ENCODE assay signal across 8 mouse cellular contexts in the genomic region with DNA sequence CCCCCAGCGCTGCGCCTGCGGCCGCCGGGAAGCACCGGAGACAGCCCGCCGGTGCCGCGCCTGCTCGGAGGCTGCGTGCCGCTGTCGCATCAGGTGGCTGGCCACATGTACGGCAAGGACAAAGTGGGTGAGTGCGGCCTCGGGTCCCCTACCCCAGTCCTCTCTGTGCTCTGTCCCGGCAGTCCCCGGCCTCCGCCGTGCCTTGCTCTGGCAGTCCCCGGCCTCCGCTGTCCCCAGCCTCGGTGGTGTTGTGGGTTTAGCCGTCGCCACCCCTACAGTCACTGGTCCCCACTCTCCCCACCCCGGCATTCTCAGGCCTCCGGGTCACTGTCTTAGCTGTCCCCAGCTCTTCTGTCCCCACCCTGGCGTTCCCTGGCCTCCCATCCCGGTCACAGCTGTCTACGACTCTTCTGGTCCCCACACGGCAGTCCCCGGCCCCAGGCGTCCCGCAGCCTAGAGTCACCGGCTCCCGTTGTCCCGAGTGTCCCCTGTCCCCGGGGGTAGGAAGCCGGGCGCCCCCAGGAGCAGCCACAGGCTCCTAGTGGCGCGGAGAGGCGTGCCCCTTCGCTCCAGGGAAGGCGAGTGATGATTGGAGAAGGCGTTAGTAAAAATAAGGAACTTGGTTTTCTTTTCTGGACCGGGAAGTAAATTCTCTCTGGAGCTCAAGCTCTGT. TPM values are rescaled to one million over a fixed set of nuclear protein-coding genes. Genes with fewer than 3 reads are reported as not detected.
A peak's percentile ranks its signal among the peaks of the same experiment; 100 is the strongest.
DNase-seq lines count a peak whose midpoint lies in the region; ATAC-seq and TF ChIP-seq lines count a peak whose summit lies in the region.

No protein-coding gene starts in this region.

- peak overlapping the region; percentile 88 for H3K9ac ChIP-seq in hindbrain, postnatal 0 days (replicated peaks; ENCODE audit: low read length)
- peak overlapping the region; percentile 95 for H3K9ac ChIP-seq in liver, embryonic 15.5 days
- H3K9ac ChIP-seq in neural tube, embryonic 14.5 days (replicated peaks; ENCODE audit: low read depth, low read length), result peak overlapping the region; percentile 78

- no peaks in the 10 kb centered on the region for H3K27me3 ChIP-seq in thymus, adult 2 months (ENCODE audit: control insufficient read depth, insufficient read depth, low read length)
- H3K27me3 ChIP-seq in hindbrain, postnatal 0 days (ENCODE audit: insufficient read depth, low read length), result no peaks in the 10 kb centered on the region
- H3K27me3 ChIP-seq in liver, embryonic 15.5 days, result no peaks in the 10 kb centered on the region
- no peaks in the 10 kb centered on the region for H3K27me3 ChIP-seq in neural tube, embryonic 14.5 days (ENCODE audit: control insufficient read depth, insufficient read depth, low read length)

- no peak; the same call in 1 of the 2 replicates for TF ChIP-seq CTCF in thymus, adult 2 months (IDR thresholded peaks at IDR 0.05; ENCODE audit: borderline replicate concordance, control insufficient read depth, extremely low read depth, insufficient read depth, low read length, poor library complexity)
- no peak for TF ChIP-seq CTCF in hindbrain, postnatal 0 days (IDR thresholded peaks at IDR 0.05; ENCODE audit: low read depth)

- no peak for TF ChIP-seq POLR2A in thymus, adult 2 months (IDR thresholded peaks at IDR 0.05; ENCODE audit: control insufficient read depth, extremely low read depth, insufficient read depth, low read length, poor library complexity)

- intact Hi-C loops in gastrocnemius, postnatal 14 days (cut with DNase I; ENCODE audit: low total_unique reads), result no loop called here

- peak overlapping the region; percentile 96 for H3K4me2 ChIP-seq in hindbrain, postnatal 0 days (ENCODE audit: low read depth, low read length)
- peak overlapping the region; percentile 98 for H3K4me2 ChIP-seq in liver, embryonic 15.5 days
- peak overlapping the region; percentile 88 for H3K4me2 ChIP-seq in neural tube, embryonic 14.5 days (ENCODE audit: low read depth, low read length)

- peak overlapping the region; percentile 68 for H3K4me3 ChIP-seq in thymus, adult 2 months (ENCODE audit: control insufficient read depth, insufficient read depth, low read length)
- H3K4me3 ChIP-seq in hindbrain, postnatal 0 days (ENCODE audit: low read length), result peak overlapping the region; percentile 75
- peak overlapping the region; percentile 92 for H3K4me3 ChIP-seq in liver, embryonic 15.5 days (replicated peaks)
- peak overlapping the region; percentile 79 for H3K4me3 ChIP-seq in neural tube, embryonic 14.5 days (ENCODE audit: low read depth, low read length)

- no peaks in the 10 kb centered on the region for H3K9me3 ChIP-seq in hindbrain, postnatal 0 days (ENCODE audit: low read length)
- no peaks in the 10 kb centered on the region for H3K9me3 ChIP-seq in liver, embryonic 15.5 days (replicated peaks)
- no peaks in the 10 kb centered on the region for H3K9me3 ChIP-seq in neural tube, embryonic 14.5 days (ENCODE audit: control insufficient read depth, low read length)

- no peaks in the 10 kb centered on the region for H3K36me3 ChIP-seq in thymus, adult 2 months (ENCODE audit: control insufficient read depth, insufficient read depth, low read length)
- no peaks in the 10 kb centered on the region for H3K36me3 ChIP-seq in hindbrain, postnatal 0 days (ENCODE audit: insufficient read depth, low read length)
- H3K36me3 ChIP-seq in liver, embryonic 15.5 days (replicated peaks), result peaks cover 12% of the 10 kb centered on the region; the same call in 1 of the 2 replicates
- no peaks in the 10 kb centered on the region for H3K36me3 ChIP-seq in neural tube, embryonic 14.5 days (ENCODE audit: control insufficient read depth, insufficient read depth, low read length)

- H3K27ac ChIP-seq in thymus, adult 2 months (ENCODE audit: control insufficient read depth, insufficient read depth, low read length), result no peak overlapping the region
- peak overlapping the region; percentile 91 for H3K27ac ChIP-seq in hindbrain, postnatal 0 days
- peak overlapping the region; percentile 93 for H3K27ac ChIP-seq in liver, embryonic 15.5 days (replicated peaks)
- H3K27ac ChIP-seq in neural tube, embryonic 14.5 days (ENCODE audit: low read depth, low read length), result peak overlapping the region; percentile 78

- peak; percentile 70 for ATAC-seq in hindbrain, postnatal 0 days
- ATAC-seq in liver, embryonic 15.5 days (ENCODE audit: insufficient read depth), result peak; percentile 19
- ATAC-seq in neural tube, embryonic 14.5 days (ENCODE audit: low read depth), result peak; percentile 58

- peaks cover 21% of the 10 kb centered on the region for H3K4me1 ChIP-seq in thymus, adult 2 months (replicated peaks; ENCODE audit: control insufficient read depth, insufficient read depth, low read length)
- peaks cover 8% of the 10 kb centered on the region for H3K4me1 ChIP-seq in hindbrain, postnatal 0 days (ENCODE audit: insufficient read depth, low read length)
- H3K4me1 ChIP-seq in liver, embryonic 15.5 days (replicated peaks), result peaks cover 60% of the 10 kb centered on the region
- peaks cover 24% of the 10 kb centered on the region for H3K4me1 ChIP-seq in neural tube, embryonic 14.5 days (ENCODE audit: control insufficient read depth, insufficient read depth, low read length)

- peak; percentile 47 for DNase-seq in thymus, adult 2 months
- no peak for DNase-seq in thymus, postnatal 36 days
- peak; percentile 34 for DNase-seq in c-Kit-positive CD71-positive TER-119-positive erythroid progenitor cells, embryonic 14.5 days (ENCODE audit: low spot score)
- peak; percentile 39 for DNase-seq in gastrocnemius, postnatal 14 days
- peak; percentile 34 for DNase-seq in hindbrain, postnatal 0 days (ENCODE audit: low spot score)
- no peak for DNase-seq in cerebellum, postnatal 10 days

- 1% methylated on average over 48 of the region's 48 CpGs for WGBS in thymus, adult 2 months
- under 1% methylated on average over 33 of the region's 48 CpGs for WGBS in hindbrain, postnatal 0 days
- WGBS in liver, embryonic 15.5 days (ENCODE audit: insufficient replicate concordance), result under 1% methylated on average over 48 of the region's 48 CpGs
- under 1% methylated on average over 32 of the region's 48 CpGs for WGBS in neural tube, embryonic 14.5 days

RNA-seq across cellular contexts. Expression of a gene that starts 0.5 kb away (rescaled TPM):
- 9.8 and 14.4 TPM in 2 replicates for polyA plus RNA-seq in thymus, adult 2 months (2012; rRNA removed)
- 10 to 100 TPM; 10.8 to 11.8 TPM for total RNA-seq in gastrocnemius, postnatal 14 days (2021)
- total RNA-seq in hindbrain, postnatal 0 days (2014; rRNA removed), result 17.3 and 19.0 TPM in 2 replicates
- polyA plus RNA-seq in hindbrain, postnatal 0 days (2015; fragmentation: Nextera tagmentation; extraction: Ambion mirVana), result 14.0 and 14.4 TPM in 2 replicates
- polyA plus RNA-seq in liver, embryonic 15.5 days (2015; fragmentation: Nextera tagmentation; extraction: Ambion mirVana), result 8.3 and 9.1 TPM in 2 replicates
- 24.3 and 26.4 TPM in 2 replicates for polyA plus RNA-seq in neural tube, embryonic 14.5 days (2014; fragmentation: Nextera tagmentation; extraction: Ambion mirVana)

RNA-seq across cellular contexts. Expression of a gene that starts 3.3 kb away (rescaled TPM):
- 34.2 and 35.1 TPM in 2 replicates for polyA plus RNA-seq in thymus, adult 2 months (2012; rRNA removed)
- total RNA-seq in gastrocnemius, postnatal 14 days (2021), result 100 to 1,000 TPM; 130 to 134 TPM
- 105 and 108 TPM in 2 replicates for total RNA-seq in hindbrain, postnatal 0 days (2014; rRNA removed)
- polyA plus RNA-seq in hindbrain, postnatal 0 days (2015; fragmentation: Nextera tagmentation; extraction: Ambion mirVana), result 388 and 399 TPM in 2 replicates
- 60.6 and 66.3 TPM in 2 replicates for polyA plus RNA-seq in liver, embryonic 15.5 days (2015; fragmentation: Nextera tagmentation; extraction: Ambion mirVana)
- 322 and 357 TPM in 2 replicates for polyA plus RNA-seq in neural tube, embryonic 14.5 days (2014; fragmentation: Nextera tagmentation; extraction: Ambion mirVana)

Comparison
In these comparisons a context has a peak if more than half of its experiments do, and no peak if none do; other contexts are left out.
1. DNase-seq: peak in thymus, adult 2 months (single experiment), c-Kit-positive CD71-positive TER-119-positive erythroid progenitor cells, embryonic 14.5 days (single experiment), gastrocnemius, postnatal 14 days (single experiment) and hindbrain, postnatal 0 days (single experiment); none in thymus, postnatal 36 days (0 of 2) and cerebellum, postnatal 10 days (0 of 2).
2. ATAC-seq: peak in every context shown above with its lines; median percentile 70 in hindbrain, postnatal 0 days; 58 in neural tube, embryonic 14.5 days; 19 in liver, embryonic 15.5 days.
3. Peak in every context shown above with its lines, with median percentiles within 50 percentile points of each other: H3K4me3 ChIP-seq, H3K4me2 ChIP-seq and H3K9ac ChIP-seq.